Mouse (Mus musculus) MEL (cell line): ENCODE measurements around the gene Hs6st3. TPM values are rescaled to one million over a fixed set of nuclear protein-coding genes. Genes with fewer than 3 reads are reported as not detected.

Experiments
- DNase-seq: peaks from one replicate; pipeline ENCODE4 v3.0.0; 2011; ENCODE audit warnings: low read depth, low spot score
- H3K27ac ChIP-seq: 2 replicates; pipeline ENCODE4 v1.5.1; 2012; ENCODE audit warnings: low read depth, mild to moderate bottlenecking, control low read depth, low read length, moderate library complexity; ENCODE audit not compliant: control insufficient read depth
- H3K27me3 ChIP-seq, 2 experiments: fragments of 150-350 bp in 1 of 2; sonication (generic) in 1 of 2; 2 replicates each; pipeline ENCODE4 v1.6.1; 2012; ENCODE audit warnings: low read length in 2 of 2, mild to moderate bottlenecking in 2 of 2, improper control_type of control experiment in 1 of 2, moderate library complexity in 1 of 2; ENCODE audit not compliant: insufficient read depth in 2 of 2, control insufficient read depth in 1 of 2
- H3K36me3 ChIP-seq, 2 experiments: 2 replicates each; pipeline ENCODE4 v1.6.1; 2012 to 2014; ENCODE audit warnings: low read length in 2 of 2, improper control_type of control experiment in 1 of 2, inconsistent platforms in 1 of 2, mild to moderate bottlenecking in 1 of 2; ENCODE audit not compliant: insufficient read depth in 2 of 2, control insufficient read depth in 1 of 2
- H3K4me1 ChIP-seq, 2 experiments: fragments of 150-350 bp in 1 of 2; sonication (generic) in 1 of 2; 2 replicates each; pipeline ENCODE4 v1.6.1; 2012; ENCODE audit warnings: low read length in 2 of 2, improper control_type of control experiment in 1 of 2, mild to moderate bottlenecking in 1 of 2; ENCODE audit not compliant: insufficient read depth in 2 of 2, control insufficient read depth in 1 of 2
- H3K4me3 ChIP-seq, 2 experiments: fragments of 150-350 bp in 1 of 2; sonication (generic) in 1 of 2; 2 replicates each; pipeline ENCODE4 v1.5.1; 2012; ENCODE audit warnings: low read depth in 2 of 2, low read length in 2 of 2, mild to moderate bottlenecking in 2 of 2, moderate library complexity in 2 of 2, control low read depth in 1 of 2, improper control_type of control experiment in 1 of 2; ENCODE audit not compliant: control insufficient read depth in 1 of 2, insufficient read depth in 1 of 2
- H3K79me2 ChIP-seq: 2 replicates; pipeline ENCODE4 v1.6.1; 2012; ENCODE audit warnings: mild to moderate bottlenecking, low read length, moderate library complexity; ENCODE audit not compliant: control insufficient read depth, poor library complexity, insufficient read depth
- H3K9ac ChIP-seq: 2 replicates; pipeline ENCODE4 v1.6.1; 2012; ENCODE audit warnings: low read depth, mild to moderate bottlenecking, control low read depth, low read length, moderate library complexity; ENCODE audit not compliant: control insufficient read depth, poor library complexity, severe bottlenecking
- H3K9me3 ChIP-seq: fragments of 150-350 bp; sonication (generic); replicated peaks from 2 replicates; pipeline ENCODE4 v1.6.1; 2012; ENCODE audit warnings: mild to moderate bottlenecking, low read length, improper control_type of control experiment, moderate library complexity; ENCODE audit not compliant: insufficient read depth
- BHLHE40 ChIP-seq: IDR thresholded peaks from 2 replicates; pipeline ENCODE4 v1.6.1; 2012; ENCODE audit warnings: low read depth, mild to moderate bottlenecking, inconsistent platforms, low read length, improper control_type of control experiment, borderline replicate concordance
- CHD1 ChIP-seq: IDR thresholded peaks from 2 replicates; pipeline ENCODE4 v1.6.1; 2012; ENCODE audit warnings: low read depth, mild to moderate bottlenecking, inconsistent platforms, low read length, improper control_type of control experiment
- CHD2 ChIP-seq: IDR thresholded peaks from 2 replicates; pipeline ENCODE4 v1.6.1; 2011; ENCODE audit warnings: low read length, improper control_type of control experiment
- CTCF ChIP-seq, 3 experiments: IDR thresholded peaks in 2 of 3; conservative IDR thresholded peaks in 1 of 3; 2 replicates each; pipeline ENCODE4 v1.5.1; 2011 to 2012; ENCODE audit warnings: low read length in 3 of 3, low read depth in 2 of 3, mild to moderate bottlenecking in 2 of 3, improper control_type of control experiment in 1 of 3, inconsistent platforms in 1 of 3, mixed read lengths in 1 of 3, moderate library complexity in 1 of 3; ENCODE audit not compliant: control insufficient read depth in 1 of 3, insufficient read depth in 1 of 3, poor library complexity in 1 of 3, severe bottlenecking in 1 of 3
- E2F4 ChIP-seq: IDR thresholded peaks from 2 replicates; pipeline ENCODE4 v1.6.1; 2011; ENCODE audit warnings: low read depth, low read length, improper control_type of control experiment, borderline replicate concordance
- ELF1 ChIP-seq: IDR thresholded peaks from 2 replicates; pipeline ENCODE4 v1.6.1; 2014; ENCODE audit warnings: low read depth, mild to moderate bottlenecking, inconsistent platforms, low read length, improper control_type of control experiment, moderate library complexity
- GATA1 ChIP-seq: IDR thresholded peaks from 2 replicates; pipeline ENCODE4 v1.6.1; 2011; ENCODE audit warnings: low read depth, low read length, improper control_type of control experiment
- HCFC1 ChIP-seq: IDR thresholded peaks from 2 replicates; pipeline ENCODE4 v1.6.1; 2012; ENCODE audit warnings: low read depth, mild to moderate bottlenecking, inconsistent platforms, low read length, improper control_type of control experiment, moderate library complexity
- MAFK ChIP-seq: IDR thresholded peaks from 2 replicates; pipeline ENCODE4 v1.6.1; 2011; ENCODE audit warnings: low read depth, mild to moderate bottlenecking, low read length, improper control_type of control experiment, borderline replicate concordance
- MAX ChIP-seq: IDR thresholded peaks from 2 replicates; pipeline ENCODE4 v1.6.1; 2011; ENCODE audit warnings: low read length, improper control_type of control experiment
- MYB ChIP-seq: IDR thresholded peaks from 2 replicates; pipeline ENCODE4 v1.6.1; 2011; ENCODE audit warnings: mild to moderate bottlenecking, low read depth, low read length, improper control_type of control experiment
- MYC ChIP-seq: IDR thresholded peaks from 2 replicates; pipeline ENCODE4 v1.6.1; 2011; ENCODE audit warnings: low read depth, mild to moderate bottlenecking, low read length, improper control_type of control experiment, moderate library complexity
- NELFE ChIP-seq: IDR thresholded peaks from 2 replicates; pipeline ENCODE4 v1.6.1; 2011; ENCODE audit warnings: low read depth, low read length, improper control_type of control experiment
- POLR2AphosphoS2 ChIP-seq: IDR thresholded peaks from 2 replicates; pipeline ENCODE4 v1.6.1; 2011; ENCODE audit warnings: low read length, improper control_type of control experiment
- POLR2AphosphoS5 ChIP-seq: IDR thresholded peaks from 2 replicates; pipeline ENCODE4 v1.6.1; 2012; ENCODE audit warnings: low read depth, borderline replicate concordance, mild to moderate bottlenecking, inconsistent platforms, low read length, moderate library complexity, mixed read lengths
- RCOR1 ChIP-seq: IDR thresholded peaks from 2 replicates; pipeline ENCODE4 v1.6.1; 2012; ENCODE audit warnings: low read depth, mild to moderate bottlenecking, inconsistent platforms, low read length, improper control_type of control experiment
- SIN3A ChIP-seq: IDR thresholded peaks from 2 replicates; pipeline ENCODE4 v1.6.1; 2012; ENCODE audit warnings: low read length, improper control_type of control experiment, inconsistent platforms
- SMC3 ChIP-seq: IDR thresholded peaks from 2 replicates; pipeline ENCODE4 v1.6.1; 2011; ENCODE audit warnings: low read depth, low read length, improper control_type of control experiment
- TCF12 ChIP-seq: IDR thresholded peaks from 2 replicates; pipeline ENCODE4 v1.6.1; 2014; ENCODE audit warnings: low read depth, mild to moderate bottlenecking, inconsistent platforms, low read length, improper control_type of control experiment, moderate library complexity
- UBTF ChIP-seq: IDR thresholded peaks from 2 replicates; pipeline ENCODE4 v1.6.1; 2012; ENCODE audit warnings: low read depth, mild to moderate bottlenecking, inconsistent platforms, low read length, improper control_type of control experiment, moderate library complexity, borderline replicate concordance; ENCODE audit not compliant: insufficient read depth
- USF1 ChIP-seq: IDR thresholded peaks from 2 replicates; pipeline ENCODE4 v1.6.1; 2014; ENCODE audit warnings: low read depth, mild to moderate bottlenecking, inconsistent platforms, low read length, improper control_type of control experiment, moderate library complexity
- ZC3H11A ChIP-seq: IDR thresholded peaks from 2 replicates; pipeline ENCODE4 v1.6.1; 2012; ENCODE audit warnings: low read depth, mild to moderate bottlenecking, inconsistent platforms, low read length, improper control_type of control experiment
- ZNF384 ChIP-seq: IDR thresholded peaks from 2 replicates; pipeline ENCODE4 v1.6.1; 2012; ENCODE audit warnings: low read depth, mild to moderate bottlenecking, inconsistent platforms, low read length, improper control_type of control experiment
- polyA plus RNA-seq, 2 experiments: library from polyadenylated mRNA; stranded (reverse) in 1 of 2; unstranded in 1 of 2; fragments of >175 nt in 1 of 2; fragments of >200 nt in 1 of 2; gene quantifications; 2 replicates each; pipeline versions ENCODE4 v1.2.1 to v1.2.4; 2012; ENCODE audit warnings: low replicate concordance in 2 of 2, low read depth in 1 of 2; ENCODE audit not compliant: insufficient read length in 2 of 2, insufficient read depth in 1 of 2, missing spikeins in 1 of 2
- total RNA-seq: library from RNA; depleted of rRNA; stranded (reverse); fragments of 300-350 nt; gene quantifications from 2 replicates; pipeline ENCODE4 v1.2.3, GENCODE M21; 2012

Hs6st3 gene
- total and polyA plus RNA-seq, 3 experiments: not detected

DNA sequence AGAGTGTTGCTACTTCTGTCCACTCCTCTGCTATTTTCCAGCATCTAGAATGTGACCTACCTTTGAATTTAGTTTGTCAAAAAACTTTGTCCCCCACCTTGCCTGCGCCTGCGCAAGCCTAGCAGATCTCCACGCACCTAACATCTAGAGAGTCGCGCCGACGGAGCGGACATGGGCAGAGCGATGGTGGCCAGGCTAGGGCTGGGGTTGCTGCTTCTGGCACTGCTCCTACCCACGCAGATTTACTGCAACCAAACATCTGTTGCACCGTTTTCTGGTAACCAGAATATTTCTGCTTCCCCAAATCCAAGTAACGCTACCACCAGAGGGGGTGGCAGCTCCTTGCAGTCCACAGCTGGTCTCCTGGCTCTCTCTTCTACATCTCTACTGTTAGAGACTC, 505.7 kb downstream of the Hs6st3 start:
- H3K9ac ChIP-seq: no peak overlapping the region
- no peak for TF ChIP-seq RCOR1
- TF ChIP-seq ZNF384: no peak
- no peak for TF ChIP-seq MAFK
- TF ChIP-seq SMC3: no peak
- TF ChIP-seq POLR2AphosphoS5: no peak
- TF ChIP-seq UBTF: no peak
- no peak for TF ChIP-seq CHD1
- no peak for TF ChIP-seq MAX
- no peak for TF ChIP-seq NELFE
- no peak for TF ChIP-seq GATA1
- TF ChIP-seq POLR2AphosphoS2: no peak
- no peak for TF ChIP-seq HCFC1
- no peak for TF ChIP-seq USF1
- TF ChIP-seq CHD2: no peak
- TF ChIP-seq ELF1: no peak
- TF ChIP-seq BHLHE40: no peak
- no peak for TF ChIP-seq TCF12
- no peak for TF ChIP-seq MYB
- no peak for TF ChIP-seq CTCF (IDR thresholded peaks at IDR 0.05 in 2 of 3, conservative IDR thresholded peaks at IDR 0.05 in 1 of 3; ENCODE audit: control insufficient read depth in 1 of 3, insufficient read depth in 1 of 3, low read depth in 2 of 3, low read length in 3 of 3, poor library complexity in 1 of 3, severe bottlenecking in 1 of 3)
- no peak for TF ChIP-seq MYC
- TF ChIP-seq, all 39 proteins: peak for 0
- Histone ChIP-seq H3K9me3 (no peaks in the 10 kb centered on the region), H3K4me3 (no peak overlapping the region), H3K4me1 (no peaks in the 10 kb centered on the region), H3K27me3 (no peaks in the 10 kb centered on the region), H3K36me3 (no peaks in the 10 kb centered on the region), H3K27ac (no peak overlapping the region), H3K79me2 (no peaks in the 10 kb centered on the region)
- DNase-seq: no peak

GRCm38 (mm10) chr14:119656936-119657335, 518.8 kb downstream of the Hs6st3 start:
- DNase-seq: no peak
- H3K4me3 ChIP-seq: no peak overlapping the region
- TF ChIP-seq MYB (no peak), HCFC1 (no peak), SIN3A (no peak), ZC3H11A (no peak), BHLHE40 (no peak), E2F4 (no peak), MYC (no peak)
- TF ChIP-seq, all 39 proteins: peak for 0
- Histone ChIP-seq H3K9me3 (no peaks in the 10 kb centered on the region), H3K4me1 (no peaks in the 10 kb centered on the region), H3K27ac (no peak overlapping the region), H3K79me2 (no peaks in the 10 kb centered on the region), H3K9ac (no peak overlapping the region), H3K36me3 (no peaks in the 10 kb centered on the region), H3K27me3 (no peaks in the 10 kb centered on the region)
